Mouse (Mus musculus) lung, postnatal 0 days (tissue): ENCODE measurements around the gene Prkag3.

Source experiments
- CTCF ChIP-seq: IDR thresholded peaks from 2 replicates; pipeline ENCODE4 v1.5.1; 2016; ENCODE audit warnings: antibody characterized with exemption, mild to moderate bottlenecking
- EP300 ChIP-seq: IDR thresholded peaks from 2 replicates; pipeline ENCODE4 v1.6.1; 2016; ENCODE audit warnings: antibody characterized with exemption, mild to moderate bottlenecking, control low read depth

DNA sequence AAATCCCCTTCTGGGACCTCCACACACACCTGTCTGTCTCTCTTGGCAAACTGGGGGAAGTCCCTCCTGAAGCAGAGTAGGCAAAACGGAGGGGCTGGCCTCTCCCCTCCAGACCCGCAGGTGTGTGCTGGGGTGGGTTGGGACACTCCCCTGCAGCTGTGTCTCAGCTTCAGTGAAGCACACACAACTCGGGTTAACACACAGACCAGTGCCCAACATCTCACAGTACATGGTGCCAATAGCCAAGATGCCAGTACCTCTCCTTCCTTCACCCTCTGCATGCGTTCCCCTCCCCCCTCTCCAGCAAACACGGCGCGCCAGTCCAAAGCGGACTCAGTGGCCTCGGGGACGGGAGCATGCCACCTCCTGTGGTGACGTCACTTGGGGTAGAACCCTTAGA is 42.2 kb upstream of the Prkag3 start, which contains the start of gene Wnt10a:
- no peak for TF ChIP-seq EP300
- no peak for TF ChIP-seq CTCF
